Mouse (Mus musculus) layer of hippocampus, adult 9-11 months (tissue): ENCODE measurements around the gene Krt90.

Experiments
- DNase-seq: peaks from one replicate; pipeline ENCODE4 v3.0.0; 2022

Krt90 gene

GRCm38 (mm10) chr15:101508247-101508646 lies 54.5 kb downstream of the Krt90 start:
- no peak for DNase-seq

- DNase-seq = no peak
Measured at GRCm38 (mm10) chr15:101506896-101507758, 55.6 kb downstream of the Krt90 start.
